Mouse (Mus musculus) ovary, adult 18-20 months (tissue): ENCODE measurements around the gene Lpp.
A peak's percentile ranks its signal among the peaks of the same experiment; 100 is the strongest.

ENCODE experiments used
- DNase-seq: peaks from one replicate; pipeline ENCODE4 v3.0.0; 2022; ENCODE audit warnings: low spot score, mixed read lengths

Lpp gene

GRCm38 (mm10) chr16:24932816-24933215 lies 539.5 kb downstream of the Lpp start:
- DNase-seq = no peak

- DNase-seq = no peak
Measured at GRCm38 (mm10) chr16:24933691-24934090, 540.4 kb downstream of the Lpp start.

GRCm38 (mm10) chr16:24941306-24942160 lies 548.2 kb downstream of the Lpp start:
- DNase-seq = peak; percentile 15

GRCm38 (mm10) chr16:24943486-24944261 lies 550.4 kb downstream of the Lpp start:
- no peak for DNase-seq

- DNase-seq = no peak
Measured at GRCm38 (mm10) chr16:24946356-24946755, 553.0 kb downstream of the Lpp start.

- no peak for DNase-seq
Measured at GRCm38 (mm10) chr16:24947485-24947884, 554.2 kb downstream of the Lpp start.

GRCm38 (mm10) chr16:24948091-24948690 lies 554.9 kb downstream of the Lpp start:
- no peak for DNase-seq

GRCm38 (mm10) chr16:24949265-24949664 lies 556.0 kb downstream of the Lpp start:
- DNase-seq = no peak

- no peak for DNase-seq
Measured at GRCm38 (mm10) chr16:24950112-24950743, 556.9 kb downstream of the Lpp start.

- no peak for DNase-seq
Measured at GRCm38 (mm10) chr16:24951909-24952308, 558.6 kb downstream of the Lpp start.

GRCm38 (mm10) chr16:24955054-24955453 lies 561.7 kb downstream of the Lpp start:
- no peak for DNase-seq

GRCm38 (mm10) chr16:24958661-24959060 lies 565.4 kb downstream of the Lpp start:
- no peak for DNase-seq

GRCm38 (mm10) chr16:24960901-24961806 lies 567.8 kb downstream of the Lpp start:
- DNase-seq = peak; percentile 49

- DNase-seq = no peak
Measured at GRCm38 (mm10) chr16:24964311-24964710, 571.0 kb downstream of the Lpp start.

- no peak for DNase-seq
Measured at GRCm38 (mm10) chr16:24965091-24965490, 571.8 kb downstream of the Lpp start.

GRCm38 (mm10) chr16:24966460-24966859 lies 573.2 kb downstream of the Lpp start:
- no peak for DNase-seq

- no peak for DNase-seq
Measured at GRCm38 (mm10) chr16:24973009-24973631, 579.8 kb downstream of the Lpp start.

- DNase-seq = no peak
Measured at GRCm38 (mm10) chr16:24977771-24978170, 584.5 kb downstream of the Lpp start.

- no peak for DNase-seq
Measured at GRCm38 (mm10) chr16:24978226-24978625, 584.9 kb downstream of the Lpp start.

- no peak for DNase-seq
Measured at GRCm38 (mm10) chr16:24979391-24979790, 586.1 kb downstream of the Lpp start.

- no peak for DNase-seq
Measured at GRCm38 (mm10) chr16:24982828-24983227, 589.5 kb downstream of the Lpp start.
